Mouse (Mus musculus) thymus, adult 18-20 months (tissue): ENCODE data around the gene Ciz1.
"Not testable (repeated sequence)": the region's sequence is repeated elsewhere in the genome, so short reads cannot be mapped to it uniquely, and the experiment has no call there.

Experiments
- DNase-seq, 2 experiments: peaks; one replicate each; pipeline ENCODE4 v3.0.0; 2022; ENCODE audit warnings: mixed read lengths in 2 of 2

Ciz1 gene

DNA sequence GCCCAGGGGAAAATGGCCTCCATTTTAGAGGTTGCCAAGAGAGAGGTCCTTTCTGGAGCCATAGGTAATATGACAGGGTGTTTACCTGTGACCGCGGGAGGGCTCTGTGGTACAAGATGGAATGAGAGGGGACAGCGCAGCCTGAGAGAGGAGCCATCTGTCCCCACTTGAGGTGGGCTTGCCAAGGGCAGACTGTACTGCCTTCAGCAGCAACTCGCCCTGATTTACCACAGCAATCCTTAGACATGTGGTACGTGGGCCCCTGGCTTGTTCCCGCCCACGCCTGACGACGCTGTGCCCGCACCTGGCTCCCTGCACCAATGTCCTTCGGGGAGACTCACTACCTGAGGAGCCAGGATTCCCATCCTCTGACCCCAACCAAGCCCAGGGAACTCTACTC is 3.8 kb upstream of the Ciz1 start:
- no peak for DNase-seq

DNA sequence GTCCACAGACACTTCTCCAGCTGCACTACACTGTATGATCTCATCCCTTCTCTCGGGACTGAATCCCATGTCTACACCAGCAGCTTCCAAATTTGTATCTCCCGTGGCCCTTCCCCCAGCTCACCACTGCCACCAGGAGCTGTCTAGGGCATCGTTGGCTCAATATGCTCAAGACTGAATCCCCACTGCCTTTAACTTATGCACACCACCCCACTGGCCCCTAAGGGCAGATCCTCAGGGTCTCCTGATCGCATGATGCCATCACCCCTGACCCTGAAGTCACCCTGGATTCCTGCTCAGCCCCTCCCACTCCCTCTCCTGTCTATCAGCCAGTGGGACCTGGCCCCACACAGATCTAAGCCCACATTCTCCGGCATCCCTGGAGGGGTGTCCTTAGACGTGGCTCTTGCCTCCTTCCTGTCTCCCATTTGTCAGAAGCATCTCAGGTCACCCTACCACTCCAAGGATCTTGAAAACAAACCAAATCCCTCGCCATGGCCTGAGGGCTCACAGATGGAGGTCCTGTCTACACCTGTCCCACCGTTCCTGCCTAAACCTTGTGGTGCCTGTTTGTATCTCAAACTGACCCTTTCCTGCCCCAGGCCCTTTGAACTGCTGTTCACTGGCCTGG is 2.4 kb upstream of the Ciz1 start:
- no peak for DNase-seq

DNA sequence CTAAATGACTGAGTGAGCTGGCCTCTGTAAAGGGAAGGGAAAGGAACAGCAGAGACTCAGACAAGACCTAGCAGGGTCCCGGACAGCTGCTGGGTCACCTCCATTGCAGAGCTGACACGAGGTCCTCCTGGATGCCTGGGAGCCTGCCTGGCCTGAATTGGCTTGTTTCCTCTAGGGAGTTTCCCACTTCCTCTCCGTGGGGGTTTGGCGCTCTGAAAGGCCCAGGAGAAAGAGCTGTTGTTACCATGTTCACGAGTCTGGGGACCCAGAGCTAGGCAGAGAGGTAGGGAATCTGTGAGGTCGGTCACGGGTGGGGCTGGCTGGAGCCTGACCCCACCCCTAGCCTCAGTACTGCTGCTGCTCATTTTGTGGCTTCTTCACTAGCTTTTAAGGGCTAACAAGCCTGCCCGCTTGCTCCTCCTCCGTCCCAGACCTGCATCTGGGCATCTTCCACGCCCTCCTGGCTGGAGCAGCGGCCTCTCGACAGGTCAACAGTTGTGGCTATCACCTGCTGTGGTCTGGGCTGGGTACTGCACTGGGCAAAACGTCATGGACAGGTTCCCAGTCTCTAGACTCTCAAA is 1.6 kb upstream of the Ciz1 start:
- no peak for DNase-seq

DNA sequence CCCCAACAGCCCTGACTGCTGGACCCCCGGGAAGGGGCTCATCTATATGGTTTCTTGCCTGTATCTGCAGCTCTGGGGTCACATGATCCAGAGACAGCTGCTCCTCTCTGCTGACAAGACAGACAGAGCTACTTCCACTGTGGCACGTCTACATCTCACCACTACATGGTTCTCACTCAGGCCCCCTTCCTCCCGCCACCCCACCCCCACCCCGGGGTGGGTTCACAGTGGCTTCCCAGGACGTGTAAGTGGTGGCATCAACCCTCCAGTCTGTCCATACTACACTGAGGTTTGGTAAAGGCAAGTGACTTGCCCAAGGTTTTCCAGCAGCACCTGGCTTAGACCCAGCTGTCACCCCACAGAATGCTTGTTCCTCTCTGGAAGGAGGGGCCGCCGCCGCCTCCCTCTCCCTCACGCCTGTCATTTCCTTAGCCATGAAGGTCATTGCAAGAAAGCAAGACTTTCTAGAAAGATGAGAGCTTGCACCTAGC is 611 bp upstream of the Ciz1 start:
- no peak for DNase-seq

DNA sequence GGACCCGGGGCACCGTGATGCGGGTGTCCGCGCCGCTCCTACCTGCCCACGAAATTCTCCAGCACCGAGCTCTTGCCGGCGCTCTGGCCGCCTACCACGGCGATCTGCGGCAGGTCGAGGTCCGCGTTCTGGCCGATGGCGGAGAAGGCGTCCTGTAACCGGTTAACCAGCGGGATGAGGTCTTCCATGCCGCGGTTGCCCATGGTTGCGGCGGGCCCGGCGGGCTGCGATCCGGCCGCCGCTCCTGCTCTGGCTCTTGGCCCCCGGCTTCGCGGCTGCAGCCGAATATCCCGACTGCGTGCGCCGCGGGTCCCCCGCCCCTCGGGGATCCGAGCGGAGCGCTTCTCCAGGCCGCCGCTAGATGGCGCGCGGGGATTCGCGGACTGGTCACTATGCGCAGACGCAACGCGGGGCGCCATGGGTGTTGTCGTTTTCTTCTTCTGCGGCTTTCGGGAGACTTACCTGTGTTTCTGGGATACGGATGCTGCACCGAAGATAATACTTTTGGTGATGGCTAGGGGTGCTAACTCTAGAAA is 948 bp downstream of the Ciz1 start, which contains the start of gene Dnm1:
Dnm1 (minus strand) TSS at position 332 of the 536 bp plus-strand sequence.
- peak; percentile 67 for DNase-seq

DNA sequence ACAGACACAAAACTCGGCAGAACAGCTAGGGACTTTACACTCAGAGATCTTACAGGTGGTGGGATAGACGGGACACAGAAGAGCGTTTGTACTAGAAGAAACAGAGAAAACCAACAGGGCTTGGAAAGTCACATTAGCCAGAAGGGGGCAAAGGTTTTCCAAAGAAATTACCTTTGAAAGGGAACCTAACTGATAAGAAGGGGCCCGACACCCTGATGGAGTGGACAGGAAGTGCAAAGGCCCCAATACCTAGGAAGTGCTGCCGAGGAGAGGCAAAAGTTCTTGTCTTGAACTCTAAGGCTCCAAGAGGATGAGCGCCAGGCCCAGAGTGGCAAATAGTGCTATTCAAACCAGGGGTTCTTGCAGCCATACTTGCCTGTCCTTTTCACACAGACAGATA is 1.7 kb downstream of the Ciz1 start:
- no peak for DNase-seq

DNA sequence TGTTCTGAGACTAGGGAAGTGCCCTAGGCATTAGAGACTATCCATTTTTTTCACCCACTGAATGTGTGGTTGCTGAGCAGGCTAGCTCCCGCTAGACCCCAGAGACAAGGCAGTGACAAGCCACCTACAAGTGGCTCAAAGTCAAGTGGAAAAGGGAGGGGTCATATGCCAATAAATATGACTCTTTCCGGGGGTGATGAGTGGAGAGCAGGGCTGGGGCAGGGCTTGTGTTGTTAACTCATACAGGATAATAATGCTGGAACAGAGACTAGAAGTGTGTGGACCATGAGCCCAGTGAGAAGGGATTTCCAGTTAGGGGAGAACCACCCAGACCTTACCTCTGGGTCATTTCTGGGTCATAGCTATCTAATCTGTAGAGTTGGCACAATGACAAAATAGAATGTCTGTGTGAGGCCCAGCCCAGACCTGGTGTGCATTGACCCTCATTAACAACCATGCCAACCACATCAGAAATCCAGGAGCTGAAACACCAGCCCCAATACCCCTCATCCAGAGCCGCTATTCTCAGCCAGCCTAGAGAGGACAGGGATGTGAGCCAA is 2.3 kb downstream of the Ciz1 start:
- no peak for DNase-seq

DNA sequence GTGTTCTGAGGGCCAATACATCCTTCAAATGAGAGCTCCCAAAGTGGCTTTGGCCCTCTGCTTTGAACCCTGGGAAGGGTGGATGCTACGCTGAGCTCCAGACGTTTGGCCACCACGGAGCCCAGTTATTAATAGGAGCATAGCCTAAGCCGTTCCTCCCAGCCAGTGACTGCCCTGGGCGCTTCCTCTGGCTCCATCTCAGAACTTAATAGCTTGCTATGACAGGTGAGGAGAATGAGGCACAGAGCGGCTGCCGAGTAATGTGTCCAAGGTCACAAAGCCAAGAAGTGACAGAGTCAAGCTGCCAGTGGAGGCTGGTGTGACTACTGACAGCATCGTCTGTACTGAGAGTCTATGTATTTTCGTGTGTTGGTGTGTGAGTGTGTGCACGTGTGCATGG is 4.1 kb downstream of the Ciz1 start:
- DNase-seq, result no peak

DNA sequence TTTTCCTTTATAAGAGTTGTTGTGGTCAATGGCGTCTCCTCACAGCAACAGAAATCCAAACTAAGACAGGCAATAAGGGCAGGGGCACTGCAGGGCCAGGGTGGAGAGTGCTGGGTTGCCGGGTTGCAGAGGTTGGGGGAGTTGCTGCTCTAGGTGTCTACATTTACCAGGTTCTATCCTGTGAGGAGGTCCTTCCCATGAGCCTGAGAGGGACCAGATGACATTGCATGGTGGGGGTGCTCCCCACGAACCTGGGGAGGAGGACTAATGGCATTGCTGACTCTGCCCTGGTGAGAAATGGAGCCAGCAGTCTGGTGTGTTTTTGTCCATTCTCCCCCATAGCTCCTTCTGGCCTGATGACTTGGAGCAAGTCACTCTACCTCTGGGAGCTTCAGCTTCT is 5.6 kb downstream of the Ciz1 start:
- DNase-seq, result no peak

DNA sequence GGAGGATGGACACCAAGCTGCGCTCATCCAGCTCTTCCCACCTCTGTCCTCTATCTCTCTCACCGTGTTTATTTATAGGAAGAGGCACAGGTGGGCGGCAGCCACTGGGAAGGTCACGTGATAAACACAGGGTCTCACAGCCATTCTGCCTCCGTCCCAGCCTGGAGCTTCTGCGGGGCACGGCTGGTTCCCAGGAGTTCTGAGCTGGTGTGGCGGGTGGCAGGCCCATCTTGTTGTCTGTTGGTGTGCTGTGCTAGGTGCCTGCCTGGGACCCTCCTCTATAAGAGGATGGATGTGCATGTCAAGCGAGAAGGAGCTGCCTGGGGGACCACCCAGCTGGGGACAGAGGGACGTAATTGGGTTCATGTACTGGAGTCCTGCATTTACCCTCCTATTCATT is 6.3 kb downstream of the Ciz1 start:
- DNase-seq, result no peak

DNA sequence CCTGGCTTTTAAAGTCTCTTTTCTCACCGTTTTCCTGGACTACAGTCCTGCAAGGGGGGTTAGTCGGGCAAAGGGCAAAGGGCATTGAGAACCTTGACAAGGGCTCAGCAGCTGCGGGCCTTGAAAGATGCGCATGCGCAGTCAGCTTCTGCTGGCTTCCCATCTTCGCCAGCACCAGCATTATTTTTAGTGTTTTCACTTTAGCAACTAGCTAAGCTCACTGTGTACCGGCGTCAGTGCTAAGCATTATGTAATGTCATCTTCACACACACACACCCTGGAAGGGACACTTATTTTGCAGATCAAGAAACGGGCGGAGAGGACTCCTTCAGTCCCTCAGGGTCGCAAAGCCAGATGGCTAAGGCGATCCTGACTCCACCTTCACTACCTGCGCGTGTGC is 8.6 kb downstream of the Ciz1 start:
- DNase-seq, result peak in 1 of 2 experiments; percentile 49

DNA sequence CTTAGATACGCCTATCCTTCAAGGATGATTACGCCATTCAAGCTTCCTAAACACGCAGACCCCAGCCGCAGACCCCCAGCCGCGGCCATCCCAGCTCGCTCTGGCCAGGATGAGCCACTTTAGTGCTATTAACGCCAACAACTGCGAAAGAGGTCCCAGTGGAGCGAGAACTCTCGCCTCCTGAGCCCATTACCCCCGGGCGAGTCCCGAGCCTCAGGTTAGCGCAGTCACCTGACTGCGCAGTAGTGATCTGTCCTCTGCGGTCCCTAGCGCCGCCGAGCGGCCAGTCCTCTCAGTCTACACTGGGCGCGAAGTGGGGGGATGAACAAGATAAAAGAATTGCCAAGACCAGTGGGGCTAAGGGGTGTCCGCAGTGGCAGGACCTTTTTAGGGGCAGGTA is 9.3 kb downstream of the Ciz1 start:
- DNase-seq, result peak in 1 of 2 experiments; percentile 53

DNA sequence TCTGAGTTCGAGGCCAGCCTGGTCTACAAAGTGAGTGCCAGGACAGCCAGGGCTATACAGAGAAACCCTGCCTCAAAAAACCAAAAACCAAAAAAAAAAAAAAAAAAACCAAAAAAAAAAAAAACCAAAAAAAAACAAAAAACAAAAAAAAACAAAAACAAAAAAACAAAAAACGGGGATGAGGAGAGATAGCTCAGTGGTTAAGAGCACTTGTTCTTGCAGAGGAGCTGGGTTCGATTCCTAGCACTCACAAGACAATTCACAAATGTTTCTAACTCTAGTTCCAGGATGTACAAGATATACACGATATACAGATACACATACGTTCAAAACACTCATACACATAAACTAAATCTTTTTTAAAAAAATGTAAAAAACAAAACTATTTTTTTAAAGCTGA is 10.1 kb downstream of the Ciz1 start:
- DNase-seq, result not testable (repeated sequence)

DNA sequence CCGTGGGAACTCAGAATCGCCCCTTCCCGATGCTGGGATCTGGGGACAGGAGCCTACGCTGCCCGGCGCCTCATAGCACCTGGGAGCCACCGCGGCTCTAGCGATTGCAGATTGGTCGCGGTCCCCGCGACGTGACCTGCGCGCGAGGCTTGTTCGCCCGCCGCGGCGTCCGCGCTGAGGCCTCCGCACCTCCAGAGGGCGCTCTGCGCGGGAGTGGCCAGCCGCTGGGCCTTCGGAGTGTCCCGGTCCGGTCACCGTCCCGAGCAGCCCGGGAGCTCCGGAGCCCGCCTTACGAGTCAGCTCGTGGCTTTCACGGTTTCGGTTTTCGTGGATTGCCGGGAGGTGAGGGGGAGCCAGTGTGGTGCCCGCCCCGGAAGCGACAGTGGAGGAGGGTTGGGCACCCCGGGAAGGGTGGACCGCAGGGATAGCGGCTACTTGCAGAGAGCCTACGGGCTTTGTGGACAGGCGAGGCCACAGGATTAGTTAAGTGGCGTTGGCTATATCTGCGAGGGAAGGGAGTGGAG is 10.8 kb downstream of the Ciz1 start:
- DNase-seq, result peak; percentile 70 to 74

DNA sequence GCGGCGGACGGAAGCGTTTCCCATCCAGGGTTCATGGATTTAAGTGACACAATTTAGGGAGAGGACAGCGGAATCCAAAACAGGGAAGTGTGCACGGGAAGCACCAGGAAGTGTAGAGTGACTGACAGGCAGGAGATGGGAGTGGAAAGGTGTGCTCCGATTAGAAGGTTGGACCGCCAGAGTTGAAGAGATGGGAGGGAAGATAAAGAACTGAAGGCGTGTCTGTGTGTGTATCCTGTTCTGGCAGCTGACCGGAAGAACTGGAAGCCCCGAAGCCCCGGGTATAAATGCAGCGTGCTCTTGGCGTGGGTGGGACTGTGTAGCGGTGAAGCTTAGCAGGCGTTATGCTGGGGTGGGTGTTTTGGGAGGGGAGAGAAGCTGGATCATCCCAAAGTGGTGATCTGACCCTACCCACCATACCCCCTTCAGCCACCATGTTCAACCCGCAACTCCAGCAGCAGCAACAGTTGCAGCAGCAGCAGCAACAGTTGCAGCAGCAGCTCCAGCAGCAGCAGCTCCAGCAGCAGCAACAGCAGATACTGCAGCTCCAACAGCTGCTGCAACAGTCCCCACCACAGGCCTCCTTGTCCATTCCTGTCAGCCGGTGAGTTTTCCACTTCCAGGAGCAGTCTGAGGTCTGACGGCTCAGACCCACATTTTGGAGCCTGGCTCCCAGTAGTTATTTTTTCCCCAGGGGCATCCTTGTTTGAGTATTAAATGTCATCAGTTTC is 11.4 kb downstream of the Ciz1 start:
- no peak for DNase-seq

DNA sequence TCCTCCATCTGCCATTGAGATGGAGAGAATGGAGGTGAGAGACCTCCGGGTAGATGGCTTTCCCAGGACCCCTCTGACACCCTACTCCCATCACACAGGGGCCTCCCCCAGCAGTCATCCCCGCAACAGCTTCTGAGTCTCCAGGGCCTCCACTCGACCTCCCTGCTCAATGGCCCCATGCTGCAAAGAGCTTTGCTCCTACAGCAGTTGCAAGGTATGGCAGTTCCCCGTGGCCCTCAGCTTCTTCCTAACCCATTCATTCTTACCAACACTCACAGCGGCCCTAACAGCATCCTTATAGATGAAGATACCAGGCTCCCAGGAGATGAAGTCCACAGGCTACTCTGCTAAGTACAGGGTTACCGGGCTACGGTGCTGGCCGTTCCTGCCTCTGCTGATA is 12.0 kb downstream of the Ciz1 start:
- DNase-seq, result no peak

DNA sequence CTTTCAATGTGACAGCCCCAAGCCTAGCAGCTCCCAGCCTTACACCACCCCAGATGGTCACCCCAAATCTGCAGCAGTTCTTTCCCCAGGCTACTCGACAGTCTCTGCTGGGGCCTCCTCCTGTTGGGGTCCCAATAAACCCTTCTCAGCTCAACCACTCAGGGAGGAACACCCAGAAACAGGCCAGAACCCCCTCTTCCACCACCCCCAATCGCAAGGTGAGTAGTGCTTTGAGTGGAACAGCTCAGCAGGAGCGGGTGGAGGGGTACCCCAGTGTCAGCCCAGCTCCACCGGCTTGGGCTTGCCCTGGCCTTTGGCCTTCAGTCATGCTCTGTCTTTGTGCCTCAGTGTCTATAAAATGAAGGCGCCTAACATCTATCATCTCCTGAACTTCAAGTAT is 15.2 kb downstream of the Ciz1 start:
- DNase-seq, result no peak

DNA sequence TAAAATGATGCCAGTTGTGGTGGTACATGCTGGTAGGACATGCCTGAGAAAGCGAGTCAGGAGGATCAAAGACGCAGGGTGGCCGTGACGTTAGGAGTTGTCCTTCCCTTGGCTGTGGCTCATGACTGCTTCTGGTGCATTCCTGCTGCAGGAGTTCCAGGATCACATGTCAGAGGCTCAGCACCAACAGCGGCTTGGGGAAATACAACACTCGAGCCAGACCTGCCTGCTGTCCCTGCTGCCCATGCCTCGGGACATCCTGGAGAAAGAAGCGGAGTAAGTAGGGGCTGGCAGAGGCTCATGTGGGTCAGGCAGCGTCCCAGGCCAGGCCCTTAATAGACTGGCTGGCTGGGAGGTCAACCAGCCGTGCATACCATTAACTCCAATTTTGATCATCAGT is 22.1 kb downstream of the Ciz1 start:
- no peak for DNase-seq

DNA sequence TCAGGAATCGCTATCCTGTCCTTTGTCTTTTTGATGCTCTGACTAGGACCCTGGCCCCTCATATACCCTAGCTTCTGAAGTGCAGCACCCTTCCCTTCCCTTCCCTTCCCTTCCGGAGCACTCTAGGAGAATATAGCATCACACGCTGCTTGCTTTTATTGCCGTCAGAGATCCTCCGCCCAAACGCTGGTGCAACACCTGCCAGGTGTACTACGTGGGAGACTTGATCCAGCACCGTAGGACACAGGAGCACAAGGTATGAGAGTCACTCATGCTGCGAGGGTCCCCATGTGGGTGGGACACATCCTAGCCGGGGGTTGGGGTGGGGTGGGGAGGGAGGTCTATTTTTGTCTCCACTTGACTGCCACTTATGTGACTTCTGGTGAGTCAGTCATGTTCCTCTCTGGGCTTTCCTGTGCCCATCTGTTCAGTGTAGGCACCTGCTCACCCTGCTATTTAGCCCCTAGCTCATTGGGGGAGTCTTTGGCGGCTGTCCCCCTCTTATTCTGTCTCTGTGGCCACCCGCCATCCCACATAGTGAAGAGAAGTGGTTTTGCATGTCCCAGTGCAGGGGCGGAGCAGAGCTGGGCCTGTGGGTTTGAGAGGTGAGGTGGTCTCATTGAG is 23.3 kb downstream of the Ciz1 start:
- DNase-seq, result no peak

DNA sequence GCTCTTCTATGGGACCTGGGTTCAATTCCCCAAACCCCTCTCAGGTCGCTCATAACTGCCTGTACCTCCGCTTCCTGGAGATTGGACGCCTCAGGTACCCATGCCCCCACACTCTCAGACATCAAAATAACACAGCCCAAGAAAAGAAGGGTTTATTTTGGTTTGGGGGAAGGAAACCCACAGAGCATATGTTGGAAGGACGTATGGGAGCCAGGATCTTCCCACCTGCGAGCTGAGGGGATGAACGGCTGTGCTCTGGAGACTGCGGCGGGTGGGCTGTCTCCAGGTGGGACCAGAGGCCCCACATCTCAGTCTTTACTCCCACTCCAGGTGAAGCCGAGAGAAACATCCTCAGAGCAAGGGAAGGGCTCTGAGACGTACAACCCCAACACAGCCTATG is 24.8 kb downstream of the Ciz1 start:
- DNase-seq, result no peak

DNA sequence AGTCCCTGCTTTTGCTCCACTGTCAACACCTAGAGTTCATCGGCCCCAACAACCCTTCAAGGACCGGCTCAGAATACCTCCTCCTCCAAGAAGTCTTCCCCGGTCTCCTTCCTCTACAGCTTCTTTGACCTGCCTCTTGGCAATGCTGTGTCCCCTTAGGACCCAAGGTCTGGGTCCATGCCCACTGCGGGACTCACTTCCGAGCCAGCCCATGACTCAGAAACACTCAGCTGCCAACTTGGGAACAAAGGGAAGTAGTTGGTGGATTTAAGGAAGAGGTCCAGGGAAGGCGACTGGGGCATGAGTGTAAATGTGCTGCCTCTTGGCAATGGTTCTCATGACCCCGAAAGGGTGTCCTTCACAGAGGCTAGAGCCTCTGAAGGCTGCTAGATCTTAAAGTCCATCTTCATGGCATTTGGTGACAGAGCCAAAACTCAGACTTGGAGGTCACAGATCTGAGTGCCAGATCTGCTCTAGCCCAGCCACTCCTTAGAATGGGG is 27.9 kb downstream of the Ciz1 start:
- DNase-seq, result no peak

DNA sequence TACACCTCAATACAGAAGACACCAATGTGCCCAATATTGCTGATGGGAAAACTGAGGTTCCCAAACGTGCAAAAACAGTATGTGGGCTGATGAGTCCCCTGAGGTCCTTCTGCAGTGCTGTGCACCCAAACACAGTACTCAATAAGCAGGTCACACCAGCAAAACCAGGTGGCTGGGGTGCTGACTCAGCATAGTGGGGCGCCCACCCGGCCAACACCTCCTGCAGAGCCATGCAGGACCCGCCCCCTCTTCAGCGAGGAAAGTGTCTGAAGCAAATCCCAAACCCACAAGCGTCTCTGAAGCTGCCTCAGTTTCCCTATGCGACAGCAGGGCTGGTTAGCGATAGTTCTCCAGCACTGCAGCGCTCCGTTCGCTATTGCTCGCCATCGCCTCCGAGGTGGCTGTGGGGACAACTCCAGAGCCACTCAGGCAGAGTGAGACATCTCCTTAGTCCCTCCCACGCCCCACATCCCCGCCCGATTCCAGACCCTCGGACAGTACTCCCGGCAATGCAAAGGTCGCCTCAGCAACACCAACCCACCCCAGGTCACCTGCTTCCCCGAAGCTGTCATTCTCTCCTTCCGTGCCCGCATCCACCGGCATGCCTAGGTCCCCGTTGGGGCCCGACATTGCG is 29.1 kb downstream of the Ciz1 start:
- DNase-seq, result peak; percentile 46 to 53
